Mouse (Mus musculus) liver, embryonic 11.5 days (tissue): Measurements from ENCODE around the gene Zfp970. TPM values are rescaled to one million over a fixed set of nuclear protein-coding genes. Genes with fewer than 3 reads are reported as not detected.
"Not testable (repeated sequence)": the region's sequence is repeated elsewhere in the genome, so short reads cannot be mapped to it uniquely, and the experiment has no call there.

Source experiments
- ATAC-seq: fragments of 200-750 bp; cut with Nextera tagmentation; replicated peaks from 2 replicates; pipeline ENCODE4 v1.8.0; 2017; ENCODE audit warnings: moderate number of reproducible peaks, mild to moderate bottlenecking, moderate TSS enrichment, moderate library complexity; ENCODE audit not compliant: low FRiP score
- DNase-seq: peaks from one replicate; pipeline ENCODE4 v3.0.0-alpha.2; 2017; ENCODE audit warnings: low spot score
- H3K27ac ChIP-seq: fragments of 300-500 bp; sonication (generic); 2 replicates; pipeline ENCODE4 v1.5.1; 2014; ENCODE audit warnings: mild to moderate bottlenecking, low read depth, low read length, control low read depth
- H3K27me3 ChIP-seq: fragments of 300-500 bp; sonication (generic); replicated peaks from 2 replicates; pipeline ENCODE4 v1.6.1; 2014; ENCODE audit warnings: low read length, mixed read lengths; ENCODE audit not compliant: control insufficient read depth, insufficient read depth
- H3K36me3 ChIP-seq: fragments of 300-500 bp; sonication (generic); 2 replicates; pipeline ENCODE4 v1.6.1; 2014; ENCODE audit warnings: mild to moderate bottlenecking, low read length, moderate library complexity, mixed read lengths; ENCODE audit not compliant: control insufficient read depth, insufficient read depth
- H3K4me1 ChIP-seq: fragments of 300-500 bp; sonication (generic); replicated peaks from 2 replicates; pipeline ENCODE4 v1.6.1; 2014; ENCODE audit warnings: low read length, mixed read lengths; ENCODE audit not compliant: control insufficient read depth, insufficient read depth
- H3K4me2 ChIP-seq: fragments of 300-500 bp; sonication (generic); 2 replicates; pipeline ENCODE4 v1.6.1; 2014; ENCODE audit warnings: mild to moderate bottlenecking, control low read depth, moderate library complexity
- H3K4me3 ChIP-seq: fragments of 300-500 bp; sonication (generic); 2 replicates; pipeline ENCODE4 v1.5.1; 2014; ENCODE audit warnings: low read depth, low read length, control low read depth
- H3K9ac ChIP-seq: fragments of 300-500 bp; sonication (generic); 2 replicates; pipeline ENCODE4 v1.6.1; 2014; ENCODE audit warnings: low read depth, low read length, control low read depth
- H3K9me3 ChIP-seq: fragments of 300-500 bp; sonication (generic); 2 replicates; pipeline ENCODE4 v1.6.1; 2016; ENCODE audit warnings: low read length, inconsistent platforms, mixed read lengths; ENCODE audit not compliant: control insufficient read depth
- WGBS: fragments of 180-500 bp; shearing (Covaris S2); extraction: QIAGEN DNeasy Blood & Tissue Kit; methylation state at CpG from one replicate; pipeline ENCODE4 v1.1.7; 2014; 5-methylcytosine and 5-hydroxymethylcytosine counted together
- polyA plus RNA-seq: library from polyadenylated mRNA; unstranded; fragments of >200 nt; fragmentation: Nextera tagmentation; extraction: Ambion mirVana; gene quantifications from 2 replicates; pipeline ENCODE4 v1.2.1, GENCODE M21; 2014

The Zfp970 gene
- polyA plus RNA-seq, 1 experiment from 2014 or later: 10.2 TPM

DNA sequence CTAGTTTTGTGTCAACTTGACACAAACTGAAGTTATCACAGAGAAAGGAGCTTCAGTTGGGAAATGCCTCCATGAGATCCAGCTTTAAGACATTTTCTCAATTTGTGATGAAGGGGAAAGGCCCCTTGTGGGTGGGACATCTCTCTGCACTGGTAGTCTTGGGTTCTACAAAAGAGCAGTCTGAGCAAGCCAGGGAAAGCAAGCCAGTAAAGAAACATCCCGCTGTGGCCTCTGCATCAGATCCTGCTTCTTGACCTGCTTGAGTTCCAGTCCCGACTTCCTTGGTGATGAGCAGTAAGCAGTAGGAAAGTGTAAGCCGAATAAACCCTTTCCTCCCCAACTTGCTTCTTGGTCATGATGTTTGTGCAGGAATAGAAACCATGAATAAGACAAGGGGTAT, 47.4 kb downstream of the Zfp970 start:
- not testable (repeated sequence) for H3K27me3 ChIP-seq, H3K4me3 ChIP-seq, H3K27ac ChIP-seq, H3K4me1 ChIP-seq, H3K36me3 ChIP-seq, ATAC-seq, DNase-seq, H3K9ac ChIP-seq, H3K4me2 ChIP-seq, H3K9me3 ChIP-seq
- WGBS: 84% methylated on average over 3 of the region's 3 CpGs

DNA sequence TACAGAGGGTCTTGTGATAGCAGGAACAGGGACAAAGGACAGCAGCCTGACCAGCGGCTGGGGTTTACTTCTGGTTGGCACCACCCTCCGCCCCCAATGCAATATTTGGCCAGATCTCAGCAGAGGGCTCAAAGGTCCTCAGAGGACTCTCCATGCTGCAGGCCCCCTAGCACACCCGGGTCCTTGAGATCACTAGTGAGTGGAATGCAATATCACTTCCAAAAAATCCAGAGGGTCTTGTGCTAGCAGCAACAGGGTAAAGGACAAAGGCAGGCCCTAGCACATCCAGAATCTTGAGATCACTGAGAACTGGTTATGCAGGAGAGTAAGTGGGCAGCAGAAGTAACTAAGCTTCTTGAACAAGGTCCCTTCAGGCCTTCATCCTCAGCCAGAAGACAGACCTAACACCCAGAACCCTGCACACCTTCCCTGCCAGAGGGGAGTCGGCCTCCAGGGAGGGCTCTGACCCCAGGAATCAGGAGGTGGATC, 49.5 kb downstream of the Zfp970 start:
- H3K4me3 ChIP-seq, H3K9me3 ChIP-seq, H3K27ac ChIP-seq, ATAC-seq, H3K9ac ChIP-seq, H3K27me3 ChIP-seq, H3K4me1 ChIP-seq, H3K36me3 ChIP-seq, H3K4me2 ChIP-seq, DNase-seq: not testable (repeated sequence)
- 78% methylated on average over 4 of the region's 4 CpGs for WGBS

DNA sequence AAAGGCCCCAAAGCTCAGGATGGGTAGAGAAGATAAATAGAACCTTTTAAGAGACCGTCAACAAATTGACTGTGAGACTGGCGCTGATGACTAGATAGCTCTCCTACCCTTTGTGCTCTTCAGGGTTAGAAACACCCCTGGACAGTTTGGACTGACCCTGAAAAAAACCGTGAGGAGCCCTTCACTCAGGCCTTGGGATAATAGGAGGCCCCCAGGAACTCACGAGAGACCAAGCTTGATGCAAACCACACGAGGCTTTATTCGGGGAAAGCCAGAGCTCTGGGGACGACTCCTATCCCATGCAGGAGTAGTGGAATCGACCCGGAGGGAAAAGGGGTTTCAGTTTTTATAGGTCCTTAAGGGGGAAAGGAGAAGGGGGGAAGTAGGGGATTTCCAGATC, 53.2 kb downstream of the Zfp970 start:
- H3K4me3 ChIP-seq, H3K4me1 ChIP-seq, DNase-seq, H3K36me3 ChIP-seq, H3K27ac ChIP-seq, H3K27me3 ChIP-seq, ATAC-seq, H3K9me3 ChIP-seq, H3K4me2 ChIP-seq, H3K9ac ChIP-seq: not testable (repeated sequence)
- WGBS: 78% methylated on average over 9 of the region's 9 CpGs

DNA sequence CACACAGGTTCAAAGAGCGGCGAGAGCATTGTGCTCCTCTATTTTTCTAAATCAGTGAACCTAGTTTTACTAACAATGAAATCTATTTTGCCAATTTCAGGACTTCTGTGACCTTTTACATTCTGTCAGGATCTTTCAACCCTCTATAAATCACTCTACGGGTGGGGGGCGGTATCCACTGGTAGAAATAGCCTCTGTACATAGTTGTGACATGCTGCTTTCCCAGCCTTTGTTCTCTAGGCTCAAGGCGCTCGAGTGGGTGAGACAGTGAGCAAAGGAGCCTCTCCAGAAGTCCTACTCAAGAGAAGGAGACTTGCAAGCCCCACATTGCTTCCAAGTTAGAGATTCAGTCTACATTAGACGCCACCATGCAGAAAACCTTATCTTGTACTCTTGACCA, 53.8 kb downstream of the Zfp970 start:
- H3K9ac ChIP-seq, DNase-seq, H3K27ac ChIP-seq, H3K4me2 ChIP-seq, H3K4me3 ChIP-seq, ATAC-seq, H3K4me1 ChIP-seq, H3K27me3 ChIP-seq, H3K9me3 ChIP-seq, H3K36me3 ChIP-seq: not testable (repeated sequence)
- 79% methylated on average over 7 of the region's 7 CpGs for WGBS

DNA sequence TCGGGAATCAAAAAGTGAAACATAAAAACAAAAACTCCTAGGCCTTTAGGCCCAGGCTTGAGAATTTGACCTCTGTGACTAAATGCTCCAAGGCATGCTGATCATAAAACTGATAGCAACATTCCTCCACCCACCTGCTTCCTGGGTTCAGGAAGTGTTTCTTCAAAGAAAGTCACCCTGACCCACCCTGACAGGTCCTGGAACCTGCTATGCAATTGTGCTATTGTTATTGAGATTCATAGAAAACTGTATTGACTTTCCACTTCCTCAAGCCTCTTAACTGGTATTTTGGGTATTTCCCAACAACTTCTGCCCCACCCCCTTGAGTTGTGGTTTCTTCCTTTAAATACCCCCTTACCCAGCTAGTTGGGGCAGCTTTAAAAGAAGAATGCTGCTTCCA, 54.4 kb downstream of the Zfp970 start:
- not testable (repeated sequence) for H3K4me1 ChIP-seq, H3K4me3 ChIP-seq, DNase-seq, H3K27me3 ChIP-seq, H3K27ac ChIP-seq, H3K36me3 ChIP-seq, H3K9me3 ChIP-seq, ATAC-seq, H3K4me2 ChIP-seq, H3K9ac ChIP-seq
- WGBS: 82% methylated on average over 1 of the region's 1 CpGs

DNA sequence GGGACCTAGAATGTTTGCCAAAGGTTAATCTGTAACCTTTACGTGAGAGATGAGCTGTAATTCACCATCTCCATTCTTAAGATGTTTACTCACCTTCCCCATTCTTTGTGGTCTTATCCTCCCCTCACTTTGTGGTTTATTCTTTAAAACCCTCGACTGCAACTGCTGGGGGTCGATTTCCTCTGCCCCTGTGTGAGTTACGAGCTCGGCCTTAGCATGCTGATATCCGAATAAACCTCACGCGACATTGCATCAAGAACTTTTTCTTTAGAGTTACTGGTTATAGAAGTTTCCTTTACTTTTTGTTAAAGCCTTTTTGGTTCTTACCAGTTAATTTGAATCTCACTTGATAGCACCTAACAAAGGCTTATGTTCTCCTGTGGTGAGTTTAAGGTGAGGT, 55.5 kb downstream of the Zfp970 start:
- H3K4me1 ChIP-seq: no peaks in the 10 kb centered on the region
- ATAC-seq (no peak), DNase-seq (no peak)
- no peaks in the 10 kb centered on the region for H3K36me3 ChIP-seq
- H3K4me2 ChIP-seq: no peak overlapping the region
- H3K9ac ChIP-seq: no peak overlapping the region
- H3K4me3 ChIP-seq: no peak overlapping the region
- 77% methylated on average over 8 of the region's 8 CpGs for WGBS
- no peak overlapping the region for H3K27ac ChIP-seq
- H3K9me3 ChIP-seq: peaks cover 4% of the 10 kb centered on the region; the same call in 1 of the 2 replicates
- H3K27me3 ChIP-seq: no peaks in the 10 kb centered on the region

DNA sequence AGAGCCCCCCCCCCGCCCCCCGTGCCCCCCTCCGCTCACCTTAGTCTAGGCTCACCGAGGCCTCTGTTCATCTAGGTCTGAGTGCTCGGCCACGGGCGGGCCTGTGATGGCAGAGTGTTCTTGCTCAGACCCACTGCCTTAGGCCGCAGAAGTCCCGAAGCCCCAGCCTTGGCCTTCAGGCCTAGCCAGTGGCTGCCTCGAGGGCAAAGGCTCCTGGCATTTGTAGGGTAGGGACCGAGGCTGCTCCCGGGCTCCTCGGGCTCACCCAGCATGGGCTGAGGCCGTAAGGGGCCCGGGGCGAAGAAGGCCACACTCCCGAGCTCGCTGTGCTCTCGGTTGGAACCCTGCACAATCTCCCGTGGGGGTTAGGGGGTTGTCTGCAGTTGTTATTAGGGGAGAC, 58.5 kb downstream of the Zfp970 start:
- no peaks in the 10 kb centered on the region for H3K4me1 ChIP-seq
- H3K9me3 ChIP-seq: peaks cover 4% of the 10 kb centered on the region; the same call in 1 of the 2 replicates
- no peak overlapping the region for H3K4me3 ChIP-seq
- no peaks in the 10 kb centered on the region for H3K36me3 ChIP-seq
- no peak overlapping the region for H3K27ac ChIP-seq
- DNase-seq (no peak), ATAC-seq (no peak)
- no peaks in the 10 kb centered on the region for H3K27me3 ChIP-seq
- no peak overlapping the region for H3K4me2 ChIP-seq
- 91% methylated on average over 20 of the region's 20 CpGs for WGBS
- H3K9ac ChIP-seq: no peak overlapping the region

DNA sequence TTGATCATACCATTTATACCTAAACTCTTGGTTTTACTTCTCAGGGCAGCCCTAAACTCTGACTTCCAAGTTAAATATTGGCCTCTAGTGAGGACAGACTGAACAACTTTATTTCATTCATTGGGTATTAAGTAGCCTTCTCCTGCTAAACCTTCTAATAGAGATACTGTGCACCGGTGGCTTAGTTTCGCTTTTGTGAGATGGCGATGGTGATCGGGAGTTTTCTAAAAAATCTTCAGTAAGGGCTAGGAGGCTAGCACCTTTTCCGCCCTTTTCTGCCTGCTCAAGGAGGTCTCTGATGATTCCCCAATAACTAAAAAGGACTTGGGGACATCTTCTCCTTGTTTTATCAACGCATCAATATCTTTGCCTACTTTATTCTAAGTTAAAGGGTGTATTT, 59.1 kb downstream of the Zfp970 start:
- not testable (repeated sequence) for H3K4me3 ChIP-seq, H3K4me2 ChIP-seq, H3K9me3 ChIP-seq, H3K27me3 ChIP-seq, DNase-seq, H3K9ac ChIP-seq, H3K27ac ChIP-seq, H3K36me3 ChIP-seq, ATAC-seq, H3K4me1 ChIP-seq
- WGBS: 84% methylated on average over 6 of the region's 6 CpGs

DNA sequence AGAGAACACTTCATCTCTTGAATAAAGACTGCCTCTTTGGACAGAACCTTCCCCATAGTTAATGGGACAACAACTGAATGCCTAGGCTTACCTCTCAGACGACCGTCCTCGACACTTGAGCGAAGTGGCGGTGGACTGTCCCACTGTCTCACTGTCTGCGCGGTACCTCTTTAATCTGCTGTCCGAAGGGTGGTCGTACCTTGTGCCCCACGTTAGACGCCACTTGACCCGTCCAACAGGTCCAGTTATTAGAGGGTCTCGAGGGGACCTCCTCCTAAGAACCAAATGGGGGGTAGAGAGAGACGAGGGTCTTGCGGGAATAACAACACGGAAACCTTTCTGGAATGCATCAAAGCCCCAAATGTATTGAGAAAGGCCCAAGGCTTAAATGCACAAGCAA, 59.6 kb downstream of the Zfp970 start:
- H3K4me1 ChIP-seq, H3K9ac ChIP-seq, H3K27ac ChIP-seq, ATAC-seq, H3K4me3 ChIP-seq, DNase-seq, H3K36me3 ChIP-seq, H3K4me2 ChIP-seq, H3K9me3 ChIP-seq, H3K27me3 ChIP-seq: not testable (repeated sequence)
- WGBS: 90% methylated on average over 16 of the region's 16 CpGs
